Mouse (Mus musculus) olfactory bulb, adult 2 months (tissue): ENCODE data around the gene Serpina16.

Experiments used
- CTCF ChIP-seq: fragments of 200-500 bp; IDR thresholded peaks from 2 replicates; pipeline ENCODE4 v1.5.1; 2012; ENCODE audit warnings: low read depth, mild to moderate bottlenecking, low read length, moderate library complexity; ENCODE audit not compliant: insufficient read depth
- POLR2A ChIP-seq: fragments of 200-500 bp; IDR thresholded peaks from 2 replicates; pipeline ENCODE4 v1.6.1; 2012; ENCODE audit warnings: mild to moderate bottlenecking, low read depth, low read length, moderate library complexity; ENCODE audit not compliant: insufficient read depth

DNA sequence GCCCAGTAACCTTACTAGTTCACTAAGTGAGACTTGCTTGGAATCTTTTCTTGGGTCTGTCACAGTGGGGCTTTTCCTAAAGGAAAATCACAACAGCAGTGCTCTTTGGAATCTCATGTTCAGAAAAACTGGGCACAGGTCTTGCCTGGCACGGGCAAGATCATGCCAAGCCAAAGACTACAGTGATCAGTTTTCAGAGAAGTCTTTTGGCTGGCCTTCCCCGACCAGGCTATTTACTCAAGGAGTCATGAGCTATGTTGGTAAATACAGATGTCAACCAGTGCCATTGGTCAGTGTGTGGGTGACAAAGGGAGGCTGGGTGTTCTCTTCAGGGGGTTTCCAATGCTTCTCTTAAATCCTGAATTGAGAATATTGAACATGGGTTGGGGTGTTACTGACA, 16.8 kb downstream of the Serpina16 start:
- no peak for TF ChIP-seq POLR2A
- TF ChIP-seq CTCF, result no peak
